Mouse (Mus musculus) cortical plate, adult 2 months (tissue): Measurements from ENCODE around the gene Dusp6.
"Not testable (repeated sequence)": the region's sequence is repeated elsewhere in the genome, so short reads cannot be mapped to it uniquely, and the experiment has no call there.

Source experiments
- CTCF ChIP-seq: fragments of 200-500 bp; IDR thresholded peaks from 2 replicates; pipeline ENCODE4 v1.5.1; 2011; ENCODE audit warnings: mild to moderate bottlenecking, control low read depth, low read length; ENCODE audit not compliant: insufficient read depth; ENCODE audit errors: extremely low read depth
- POLR2A ChIP-seq: fragments of 200-500 bp; IDR thresholded peaks from 2 replicates; pipeline ENCODE4 v1.6.1; 2011; ENCODE audit warnings: mild to moderate bottlenecking, low read length, control low read depth; ENCODE audit not compliant: insufficient read depth; ENCODE audit errors: extremely low read depth

- TF ChIP-seq CTCF, POLR2A: not testable (repeated sequence)
Measured at GRCm38 (mm10) chr10:99216570-99216969, 46.5 kb upstream of the Dusp6 start.
